Mouse (Mus musculus) monocyte, adult 2 months (primary cell): ENCODE measurements around the gene Usp31.

Source experiments
- DNase-seq, 2 experiments: peaks; one replicate each; pipeline ENCODE4 v3.0.0; 2022; ENCODE audit warnings: low spot score in 2 of 2, low read depth in 1 of 2

Usp31 gene

GRCm38 (mm10) chr7:121707073-121707667 is at the start of gene Usp31:
TSS of gene Usp31 (minus strand) at chr7:121707253.
- peak; percentile 82 to 86 for DNase-seq

GRCm38 (mm10) chr7:121754748-121755147 is 47.7 kb upstream of the Usp31 start:
- no peak for DNase-seq

GRCm38 (mm10) chr7:121750244-121750643 is 43.2 kb upstream of the Usp31 start:
- no peak for DNase-seq

- no peak for DNase-seq
Observed at GRCm38 (mm10) chr7:121737511-121738415, 30.7 kb upstream of the Usp31 start.

GRCm38 (mm10) chr7:121734171-121734831 is 27.2 kb upstream of the Usp31 start, which contains the start of gene Scnn1g:
TSS of gene Scnn1g (plus strand) at chr7:121734479.
- DNase-seq: peak; percentile 17 to 31

GRCm38 (mm10) chr7:121730225-121730624 is 23.2 kb upstream of the Usp31 start:
- no peak for DNase-seq

GRCm38 (mm10) chr7:121717031-121717430 is 10.0 kb upstream of the Usp31 start:
- DNase-seq: no peak

- no peak for DNase-seq
Observed at GRCm38 (mm10) chr7:121711171-121711570, 4.1 kb upstream of the Usp31 start.

GRCm38 (mm10) chr7:121706411-121707072 is 511 bp downstream of the Usp31 start:
- DNase-seq: peak in 1 of 2 experiments; percentile 6

GRCm38 (mm10) chr7:121705051-121705450 is 2.0 kb downstream of the Usp31 start:
- DNase-seq: no peak

- no peak for DNase-seq
Observed at GRCm38 (mm10) chr7:121701983-121702382, 5.1 kb downstream of the Usp31 start.

GRCm38 (mm10) chr7:121700480-121700879 is 6.6 kb downstream of the Usp31 start:
- DNase-seq: no peak

GRCm38 (mm10) chr7:121699218-121699617 is 7.8 kb downstream of the Usp31 start:
- DNase-seq: no peak

- no peak for DNase-seq
Observed at GRCm38 (mm10) chr7:121697574-121697973, 9.5 kb downstream of the Usp31 start.

GRCm38 (mm10) chr7:121697170-121697569 is 9.9 kb downstream of the Usp31 start:
- DNase-seq: no peak

GRCm38 (mm10) chr7:121691803-121692202 is 15.2 kb downstream of the Usp31 start:
- DNase-seq: no peak

- DNase-seq: no peak
Observed at GRCm38 (mm10) chr7:121689338-121689737, 17.7 kb downstream of the Usp31 start.

GRCm38 (mm10) chr7:121685140-121685984 is 21.7 kb downstream of the Usp31 start:
- DNase-seq: no peak

- no peak for DNase-seq
Observed at GRCm38 (mm10) chr7:121681191-121681590, 25.9 kb downstream of the Usp31 start.

- no peak for DNase-seq
Observed at GRCm38 (mm10) chr7:121677105-121677753, 29.8 kb downstream of the Usp31 start.
